Mouse (Mus musculus): ENCODE results near the gene P2rx5. TPM values are rescaled to one million over a fixed set of nuclear protein-coding genes. Genes with fewer than 3 reads are reported as not detected.

The P2rx5 gene
- total and polyA plus RNA-seq, 3 experiments, result 0.21 to 0.83 (median 0.40) TPM

DNA sequence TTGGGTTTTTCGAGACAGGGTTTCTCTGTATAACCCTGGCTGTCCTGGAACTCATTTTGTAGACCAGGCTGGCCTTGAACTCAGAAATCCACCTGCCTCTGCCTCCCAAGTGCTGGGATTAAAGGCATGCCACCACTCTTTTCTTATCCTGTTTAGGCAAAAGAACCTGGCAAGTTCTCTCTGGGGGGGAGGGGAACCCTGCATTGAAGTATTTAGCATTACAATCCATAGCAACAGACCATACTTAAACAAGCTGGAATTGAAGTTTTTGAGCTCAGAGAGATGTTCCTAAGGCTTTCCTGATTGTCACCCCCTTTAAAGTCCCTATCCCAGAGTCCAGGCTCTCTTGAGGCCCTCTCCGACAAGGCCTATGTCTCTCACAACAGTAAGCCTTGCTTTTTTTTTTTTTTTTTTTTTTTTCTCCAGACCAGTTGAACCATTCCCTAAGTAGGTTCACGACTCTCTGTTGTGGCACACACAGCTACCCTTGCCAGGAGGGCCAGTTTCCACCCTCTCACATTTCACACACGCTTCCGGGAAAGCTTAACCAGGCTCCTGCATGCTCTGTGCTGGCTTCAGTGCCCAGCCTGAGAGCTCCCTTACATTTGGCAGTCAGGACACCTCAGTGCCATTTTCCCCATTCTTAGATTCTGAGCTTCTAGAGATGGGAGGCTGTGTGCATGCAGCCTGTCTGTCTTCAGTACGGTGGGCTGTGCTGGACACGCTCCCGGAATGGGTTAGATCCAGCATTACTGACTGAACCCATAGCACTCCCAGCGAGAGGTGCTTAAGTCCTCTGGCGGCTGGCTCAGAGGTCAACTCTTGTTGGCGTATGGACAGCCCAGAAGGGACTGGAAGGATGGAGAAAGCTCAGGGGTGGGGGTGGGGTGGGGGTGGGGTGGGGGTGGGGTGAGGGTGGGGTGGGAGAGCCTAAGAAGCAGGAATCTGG, 13.9 kb upstream of the P2rx5 start:
- in situ Hi-C loops (cut with MboI; ENCODE audit: low pct_ligation_motif_present, low pct_unique_long_range_greater_than_20kb, low sequenced_read_pairs), result loop anchor here (25.0 kb wide), 1 partner anchor 1216 kb away; the partner anchor contains the start of genes Olfr411 and Olfr412
- Histone ChIP-seq H3K9ac (ENCODE audit: insufficient read depth, low read depth) (no peak overlapping the region), H3K4me2 (ENCODE audit: insufficient read depth, low read depth, poor library complexity, severe bottlenecking) (no peak overlapping the region), H3K36me3 (replicated peaks in 1 of 2; ENCODE audit: control insufficient read depth in 1 of 2, insufficient read depth in 1 of 2, low read length in 1 of 2) (no peaks in the 10 kb centered on the region), H3K9me3 (replicated peaks; ENCODE audit: low read length) (no peaks in the 10 kb centered on the region), H3K4me3 (replicated peaks in 1 of 3; ENCODE audit: low read depth in 2 of 3, low read length in 2 of 3, poor library complexity in 1 of 3) (no peak overlapping the region), H3K4me1 (ENCODE audit: control insufficient read depth in 1 of 2, insufficient read depth in 2 of 2) (no peaks in the 10 kb centered on the region), H3K27me3 (replicated peaks) (peaks cover 17% of the 10 kb centered on the region), H3K27ac (ENCODE audit: insufficient read depth, low read depth) (no peak overlapping the region), H3K79me2 (replicated peaks; ENCODE audit: control insufficient read depth, extremely low read depth, insufficient read depth, poor library complexity, severe bottlenecking) (no peaks in the 10 kb centered on the region)
- no peak for DNase-seq (ENCODE audit: extremely low read depth)
- dilution Hi-C loops (cut with MboI; ENCODE audit: extremely low pct_ligation_motif_present, extremely low pct_unique_long_range_greater_than_20kb, low sequenced_read_pairs), result no loop called here
- TF ChIP-seq GABPA (IDR thresholded peaks at IDR 0.05; ENCODE audit: insufficient replicate concordance, low read depth, low read length), result no peak
- no peak for TF ChIP-seq BHLHE40 (IDR thresholded peaks at IDR 0.05; ENCODE audit: low read depth, low read length)
- TF ChIP-seq JUN (IDR thresholded peaks at IDR 0.05; ENCODE audit: insufficient read depth, low read depth, low read length), result no peak
- TF ChIP-seq MAFK (IDR thresholded peaks at IDR 0.05; ENCODE audit: insufficient replicate concordance, low read length), result no peak
- TF ChIP-seq CHD1 (IDR thresholded peaks at IDR 0.05; ENCODE audit: low read depth, low read length), result no peak
- no peak for TF ChIP-seq PAX5 (IDR thresholded peaks at IDR 0.05; ENCODE audit: low read length)
- TF ChIP-seq TBP (conservative IDR thresholded peaks at IDR 0.05; ENCODE audit: low read depth, low read length), result no peak
- no peak for TF ChIP-seq POLR2A (IDR thresholded peaks at IDR 0.05; ENCODE audit: low read depth, low read length)
- TF ChIP-seq NRF1 (IDR thresholded peaks at IDR 0.05; ENCODE audit: low read depth, low read length), result no peak
- no peak for TF ChIP-seq TCF12 (IDR thresholded peaks at IDR 0.05; ENCODE audit: low read depth, low read length)
- TF ChIP-seq ETS1 (conservative IDR thresholded peaks at IDR 0.05; ENCODE audit: low read depth, low read length), result no peak
- TF ChIP-seq ZC3H11A (IDR thresholded peaks at IDR 0.05; ENCODE audit: low read depth, low read length), result no peak
- TF ChIP-seq JUND (conservative IDR thresholded peaks at IDR 0.05; ENCODE audit: low read depth, low read length), result no peak
- TF ChIP-seq IRF4 (IDR thresholded peaks at IDR 0.05; ENCODE audit: low read depth, low read length), result no peak
- TF ChIP-seq POLR2AphosphoS2 (IDR thresholded peaks at IDR 0.05; ENCODE audit: low read depth, low read length), result no peak
- no peak for TF ChIP-seq E2F4 (IDR thresholded peaks at IDR 0.05; ENCODE audit: insufficient replicate concordance, low read depth, low read length)
- no peak for TF ChIP-seq MEF2A (IDR thresholded peaks at IDR 0.05; ENCODE audit: borderline replicate concordance, low read depth, low read length)
- no peak for TF ChIP-seq SIN3A (IDR thresholded peaks at IDR 0.05; ENCODE audit: low read length)
- TF ChIP-seq UBTF (IDR thresholded peaks at IDR 0.05; ENCODE audit: low read depth, low read length), result no peak
- no peak for TF ChIP-seq ZNF384 (IDR thresholded peaks at IDR 0.05; ENCODE audit: low read depth, low read length)

All from CH12.LX (cell line).